Mouse (Mus musculus) myocyte (in vitro differentiated cells): ENCODE measurements around the gene Ppfia1. TPM values are rescaled to one million over a fixed set of nuclear protein-coding genes. Genes with fewer than 3 reads are reported as not detected.

Experiments used
- H3K27me3 ChIP-seq: one replicate; pipeline ENCODE4 v1.6.1; 2011; ENCODE audit not compliant: control insufficient read depth, insufficient read depth, insufficient read length
- H3K36me3 ChIP-seq: one replicate; pipeline ENCODE4 v1.6.1; 2011; ENCODE audit not compliant: control insufficient read depth, insufficient read depth
- H3K4me2 ChIP-seq: one replicate; pipeline ENCODE4 v1.6.1; 2011; ENCODE audit warnings: low read depth, control low read depth
- H3K4me3 ChIP-seq: one replicate; pipeline ENCODE4 v1.5.1; 2011; ENCODE audit warnings: mild to moderate bottlenecking, control low read depth, moderate library complexity
- H3K79me2 ChIP-seq: one replicate; pipeline ENCODE4 v1.6.1; 2011; ENCODE audit not compliant: control insufficient read depth, insufficient read depth
- H3ac ChIP-seq: one replicate; pipeline ENCODE4 v1.6.1; 2011; ENCODE audit not compliant: control insufficient read depth, insufficient read length
- CEBPB ChIP-seq: IDR thresholded peaks from 2 replicates; pipeline ENCODE4 v1.6.1; 2011; ENCODE audit warnings: mild to moderate bottlenecking, moderate library complexity; ENCODE audit not compliant: poor library complexity, insufficient read depth, severe bottlenecking
- E2F4 ChIP-seq: IDR thresholded peaks from one replicate; pipeline ENCODE4 v1.6.1; 2011; ENCODE audit warnings: mild to moderate bottlenecking, control low read depth, moderate library complexity; ENCODE audit not compliant: insufficient read depth
- MAX ChIP-seq: IDR thresholded peaks from one replicate; pipeline ENCODE4 v1.6.1; 2011; ENCODE audit warnings: low read depth, mild to moderate bottlenecking, control low read depth
- MYOD1 ChIP-seq, 3 experiments: IDR thresholded peaks; one replicate each; pipeline ENCODE4 v1.6.1; 2011; ENCODE audit warnings: control low read depth in 2 of 3, low read depth in 2 of 3, mild to moderate bottlenecking in 2 of 3, moderate library complexity in 1 of 3; ENCODE audit not compliant: insufficient read length in 2 of 3, control insufficient read depth in 1 of 3
- MYOG ChIP-seq, 3 experiments: IDR thresholded peaks; one replicate each; pipeline ENCODE4 v1.6.1; 2011; ENCODE audit warnings: control low read depth in 2 of 3, low read depth in 2 of 3, mild to moderate bottlenecking in 2 of 3; ENCODE audit not compliant: insufficient read length in 2 of 3, control insufficient read depth in 1 of 3, insufficient read depth in 1 of 3
- POLR2A ChIP-seq: IDR thresholded peaks from one replicate; pipeline ENCODE4 v1.6.1; 2011; ENCODE audit warnings: low read depth, mild to moderate bottlenecking, control low read depth, moderate library complexity; ENCODE audit not compliant: insufficient read length
- POLR2AphosphoS2 ChIP-seq: IDR thresholded peaks from one replicate; pipeline ENCODE4 v1.6.1; 2011; ENCODE audit warnings: low read depth, control low read depth; ENCODE audit not compliant: insufficient read length
- REST ChIP-seq: IDR thresholded peaks from one replicate; pipeline ENCODE4 v1.6.1; 2011; ENCODE audit warnings: mild to moderate bottlenecking, control low read depth, moderate library complexity; ENCODE audit not compliant: insufficient read depth, insufficient read length
- SRF ChIP-seq: IDR thresholded peaks from one replicate; pipeline ENCODE4 v1.6.1; 2011; ENCODE audit warnings: low read depth; ENCODE audit not compliant: control insufficient read depth, insufficient read length
- TCF12 ChIP-seq: IDR thresholded peaks from one replicate; pipeline ENCODE4 v1.6.1; 2011; ENCODE audit warnings: mild to moderate bottlenecking, control low read depth; ENCODE audit not compliant: poor library complexity, insufficient read depth, severe bottlenecking
- TCF3 ChIP-seq: IDR thresholded peaks from one replicate; pipeline ENCODE4 v1.6.1; 2011; ENCODE audit warnings: low read depth, control low read depth; ENCODE audit not compliant: insufficient read length
- USF1 ChIP-seq: IDR thresholded peaks from one replicate; pipeline ENCODE4 v1.6.1; 2011; ENCODE audit warnings: low read depth, mild to moderate bottlenecking, control low read depth, moderate library complexity
- polyA plus RNA-seq: library from polyadenylated mRNA; unstranded; fragments of >200 nt; fragmentation: generic; extraction: Trizol; gene quantifications from one replicate; pipeline ENCODE4 v1.2.1, GENCODE M21; 2012; ENCODE audit warnings: missing spikeins

The Ppfia1 gene
- polyA plus RNA-seq, 1 experiment = 17.8 TPM

DNA sequence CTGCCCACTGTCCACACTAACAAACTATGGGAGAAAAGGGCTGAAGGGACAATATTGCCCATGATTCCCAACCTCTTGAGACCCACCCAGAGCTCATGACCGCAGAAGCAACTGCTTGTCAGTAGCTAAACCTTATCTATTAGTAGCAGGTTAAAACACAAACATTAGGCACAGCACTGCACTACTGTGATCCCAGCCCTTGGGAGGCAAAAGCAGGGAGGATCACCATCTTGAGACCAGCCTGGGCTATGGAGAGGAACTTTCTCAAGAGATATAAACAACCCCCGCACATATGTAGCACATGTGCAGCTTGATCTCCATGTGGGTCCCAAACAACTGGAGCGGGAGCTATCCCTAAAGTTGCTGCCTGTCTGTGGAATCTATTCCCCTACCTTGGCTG, 30.1 kb downstream of the Ppfia1 start:
- Histone ChIP-seq H3K4me2 (no peak overlapping the region), H3K79me2 (peaks cover 30% of the 10 kb centered on the region), H3K4me3 (no peak overlapping the region), H3K36me3 (peaks cover 5% of the 10 kb centered on the region), H3ac (no peak overlapping the region), H3K27me3 (no peaks in the 10 kb centered on the region)
- TF ChIP-seq MYOG (IDR thresholded peaks at IDR 0.05; ENCODE audit: control insufficient read depth in 1 of 3, insufficient read depth in 1 of 3, insufficient read length in 2 of 3, low read depth in 2 of 3) (no peak), E2F4 (no peak), REST (no peak), CEBPB (no peak), TCF3 (no peak), POLR2A (no peak), SRF (no peak), TCF12 (no peak), MAX (no peak), USF1 (no peak), MYOD1 (IDR thresholded peaks at IDR 0.05; ENCODE audit: control insufficient read depth in 1 of 3, insufficient read length in 2 of 3, low read depth in 2 of 3) (no peak), POLR2AphosphoS2 (no peak)

- Histone ChIP-seq H3K4me3 (no peak overlapping the region), H3ac (no peak overlapping the region), H3K4me2 (no peak overlapping the region), H3K36me3 (peaks cover 6% of the 10 kb centered on the region), H3K27me3 (no peaks in the 10 kb centered on the region), H3K79me2 (peaks cover 30% of the 10 kb centered on the region)
- TF ChIP-seq REST (no peak), MAX (no peak), POLR2AphosphoS2 (no peak), USF1 (no peak), CEBPB (no peak), POLR2A (no peak), MYOG (IDR thresholded peaks at IDR 0.05; ENCODE audit: control insufficient read depth in 1 of 3, insufficient read depth in 1 of 3, insufficient read length in 2 of 3, low read depth in 2 of 3) (no peak), TCF3 (no peak), MYOD1 (IDR thresholded peaks at IDR 0.05; ENCODE audit: control insufficient read depth in 1 of 3, insufficient read length in 2 of 3, low read depth in 2 of 3) (no peak), E2F4 (no peak), SRF (no peak), TCF12 (no peak)
Measured at GRCm38 (mm10) chr7:144521927-144522326, 31.6 kb downstream of the Ppfia1 start.

DNA sequence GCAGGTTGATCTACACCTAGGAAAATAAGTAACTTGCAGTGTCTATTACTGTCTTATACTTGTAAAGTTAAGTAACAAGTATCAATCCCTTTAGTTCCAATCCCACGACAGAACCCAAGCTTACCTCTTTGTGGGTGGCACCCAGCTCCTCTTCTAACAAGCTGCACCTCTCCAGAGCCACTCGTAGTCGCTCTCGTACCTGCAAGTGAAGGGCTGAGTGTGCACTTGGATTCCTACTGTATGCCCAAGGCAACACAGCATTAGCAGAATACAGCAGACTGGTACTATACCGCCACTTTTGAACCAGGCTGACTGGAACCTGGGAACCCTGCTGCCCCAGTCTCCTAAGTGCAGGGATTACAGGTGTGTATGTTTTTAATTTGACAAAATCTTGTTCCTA, 33.7 kb downstream of the Ppfia1 start:
- Histone ChIP-seq H3K4me3 (no peak overlapping the region), H3K4me2 (no peak overlapping the region), H3K79me2 (peaks cover 21% of the 10 kb centered on the region), H3K36me3 (peaks cover 7% of the 10 kb centered on the region), H3ac (no peak overlapping the region), H3K27me3 (no peaks in the 10 kb centered on the region)
- no peak for TF ChIP-seq USF1
- TF ChIP-seq MYOD1 (IDR thresholded peaks at IDR 0.05; ENCODE audit: control insufficient read depth in 1 of 3, insufficient read length in 2 of 3, low read depth in 2 of 3) = no peak
- no peak for TF ChIP-seq TCF3
- no peak for TF ChIP-seq E2F4
- no peak for TF ChIP-seq CEBPB
- TF ChIP-seq MAX = no peak
- TF ChIP-seq TCF12 = no peak
- no peak for TF ChIP-seq SRF
- no peak for TF ChIP-seq POLR2A
- no peak for TF ChIP-seq MYOG (IDR thresholded peaks at IDR 0.05; ENCODE audit: control insufficient read depth in 1 of 3, insufficient read depth in 1 of 3, insufficient read length in 2 of 3, low read depth in 2 of 3)
- no peak for TF ChIP-seq REST
- TF ChIP-seq POLR2AphosphoS2 = no peak

- Histone ChIP-seq H3ac (no peak overlapping the region), H3K4me2 (no peak overlapping the region), H3K4me3 (no peak overlapping the region), H3K27me3 (no peaks in the 10 kb centered on the region), H3K79me2 (no peaks in the 10 kb centered on the region), H3K36me3 (peaks cover 13% of the 10 kb centered on the region)
- TF ChIP-seq MYOG (IDR thresholded peaks at IDR 0.05; ENCODE audit: control insufficient read depth in 1 of 3, insufficient read depth in 1 of 3, insufficient read length in 2 of 3, low read depth in 2 of 3) = no peak
- TF ChIP-seq POLR2A = no peak
- TF ChIP-seq POLR2AphosphoS2 = no peak
Measured at GRCm38 (mm10) chr7:144516711-144517110, 36.8 kb downstream of the Ppfia1 start.

DNA sequence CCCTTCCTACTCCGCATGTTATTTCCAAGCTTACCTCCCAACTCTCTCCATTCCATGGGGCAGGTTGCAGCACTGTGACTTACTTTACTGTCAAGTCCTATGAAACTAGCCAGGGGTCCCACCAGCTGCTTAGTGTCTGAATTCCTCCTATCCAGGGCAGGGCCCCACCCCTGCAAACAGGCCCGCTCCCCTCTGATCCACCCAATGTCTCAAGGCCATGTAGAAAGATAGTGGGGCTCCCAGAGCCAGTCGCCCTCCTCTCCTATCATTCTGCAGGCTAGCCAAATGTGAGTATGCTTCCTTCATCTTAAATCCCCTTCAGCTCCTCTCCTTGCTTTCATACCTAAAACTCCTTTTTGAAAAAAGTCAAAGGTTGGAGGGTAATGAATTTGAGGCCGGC, 44.4 kb downstream of the Ppfia1 start:
- H3ac ChIP-seq = no peak overlapping the region
- H3K27me3 ChIP-seq = no peaks in the 10 kb centered on the region
- no peaks in the 10 kb centered on the region for H3K79me2 ChIP-seq
- H3K4me3 ChIP-seq = no peak overlapping the region
- H3K4me2 ChIP-seq = no peak overlapping the region
- TF ChIP-seq E2F4 (no peak), POLR2A (no peak), SRF (no peak), USF1 (no peak)
- H3K36me3 ChIP-seq = peaks cover 9% of the 10 kb centered on the region
